Mouse (Mus musculus) regulatory T cell (primary cell): Measurements from ENCODE around the gene Gm5640.
"Not testable (repeated sequence)": the region's sequence is repeated elsewhere in the genome, so short reads cannot be mapped to it uniquely, and the experiment has no call there.

ENCODE experiments used
- in situ Hi-C: fragments of 300-600 bp; cut with MboI, MseI; formaldehyde crosslinking; loops from one replicate; pipeline ENCODE4 v1.15.1; 2025; ENCODE audit warnings: high pct_unique_total_duplicates

The Gm5640 gene

DNA sequence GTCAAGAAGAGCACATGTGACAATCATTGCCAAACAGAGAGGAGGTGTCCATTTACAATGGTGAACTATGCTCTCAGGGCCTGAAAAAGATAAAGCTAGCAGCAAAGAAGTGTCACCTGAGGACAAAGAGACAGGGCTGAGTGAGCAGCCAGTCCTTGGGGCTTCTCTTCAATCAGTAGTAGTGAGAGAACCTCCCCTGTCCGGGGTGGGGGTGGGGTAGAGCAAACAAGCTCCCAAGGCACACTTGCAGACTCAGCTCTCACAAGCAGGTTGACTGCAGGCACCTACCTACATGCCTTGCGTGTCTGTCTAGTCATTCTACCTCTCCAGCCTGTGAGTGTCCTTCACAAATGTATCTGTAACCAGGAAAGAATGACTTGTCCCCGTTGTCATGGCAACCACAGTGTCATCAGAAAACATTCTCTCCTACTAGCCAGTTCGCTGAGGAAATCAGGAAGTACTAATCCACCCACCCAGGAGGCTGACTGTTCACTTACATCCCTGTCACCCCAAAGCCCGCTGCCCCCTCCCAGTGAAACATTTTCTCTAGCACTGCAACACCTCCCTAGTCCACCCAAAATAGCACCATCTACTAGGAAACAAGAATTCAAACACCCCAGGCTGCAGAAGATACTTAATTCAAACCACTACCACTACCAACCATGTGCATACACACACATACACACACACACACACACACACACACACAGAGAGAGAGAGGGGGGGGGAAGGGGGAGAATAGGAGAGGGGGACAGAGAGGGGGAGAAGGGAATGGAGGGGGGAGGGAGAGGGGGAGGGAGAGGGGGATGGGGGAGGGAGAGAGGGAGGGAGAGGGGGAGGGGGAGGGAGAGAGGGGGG lies at the start of gene Gm5640:
Gene Gm5640, minus strand, starts transcription at position 170 of the 858 bp plus-strand sequence.
- in situ Hi-C loops: not testable (repeated sequence)

DNA sequence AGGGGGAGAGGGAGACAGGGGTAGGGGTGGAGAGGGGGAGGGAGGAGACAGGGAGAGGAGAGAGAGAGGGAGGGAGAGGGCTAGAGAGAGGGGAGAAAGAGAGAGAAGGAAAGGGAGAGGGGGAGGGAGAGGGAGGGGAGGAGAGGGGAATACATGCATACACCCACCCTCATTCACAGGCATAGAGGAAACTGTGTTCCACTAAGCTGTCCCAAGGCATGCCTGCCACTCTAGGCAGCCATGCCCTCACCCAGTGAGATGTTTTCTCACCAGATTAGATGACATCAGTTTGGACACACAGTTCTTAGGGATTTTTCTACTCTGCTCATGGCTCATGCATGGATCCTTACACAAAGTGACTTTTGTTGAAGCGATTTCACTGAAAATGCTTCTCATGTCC lies 958 bp upstream of the Gm5640 start:
- in situ Hi-C loops: not testable (repeated sequence)

DNA sequence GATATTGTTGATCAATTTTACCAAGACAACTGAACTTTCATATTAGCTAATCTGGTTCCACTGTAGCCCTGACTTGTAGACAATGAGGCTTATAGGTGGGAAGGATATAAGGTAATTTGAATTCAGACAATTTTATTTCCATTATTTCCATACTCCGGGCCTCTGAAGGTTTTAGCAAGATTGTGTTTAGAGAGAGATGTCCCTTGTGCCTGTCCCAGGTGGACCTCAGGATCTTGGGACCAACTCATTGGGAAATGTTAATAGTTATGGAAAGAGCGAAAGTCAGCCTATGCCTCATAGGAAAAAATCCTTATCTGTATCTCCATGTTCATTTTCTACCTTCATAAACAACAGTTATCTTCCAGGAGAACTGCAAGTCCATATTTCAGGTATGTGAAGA lies 53.1 kb downstream of the Gm5640 start, which contains the start of gene Olfr1325:
Gene Olfr1325, plus strand, starts transcription at position 301 of the 400 bp plus-strand sequence.
- in situ Hi-C loops: no loop called here
